Mouse (Mus musculus) CH12.LX (cell line): ENCODE results near the gene Cldn20. TPM values are rescaled to one million over a fixed set of nuclear protein-coding genes. Genes with fewer than 3 reads are reported as not detected.
A peak's percentile ranks its signal among the peaks of the same experiment; 100 is the strongest.

Experiments used
- DNase-seq: peaks from one replicate; pipeline ENCODE4 v3.0.0-alpha.2; 2013; ENCODE audit errors: extremely low read depth
- H3K27ac ChIP-seq: 2 replicates; pipeline ENCODE4 v1.5.1; 2012; ENCODE audit warnings: low read depth, mild to moderate bottlenecking, control low read depth, moderate library complexity; ENCODE audit not compliant: insufficient read depth
- H3K27me3 ChIP-seq: replicated peaks from 2 replicates; pipeline ENCODE3; 2012; ENCODE audit warnings: inconsistent platforms
- H3K36me3 ChIP-seq, 2 experiments: replicated peaks in 1 of 2; 2 replicates each; pipeline versions ENCODE3 to v1.6.1; 2012; ENCODE audit warnings: inconsistent platforms in 1 of 2, low read length in 1 of 2, mild to moderate bottlenecking in 1 of 2, mixed read lengths in 1 of 2, moderate library complexity in 1 of 2; ENCODE audit not compliant: control insufficient read depth in 1 of 2, insufficient read depth in 1 of 2
- H3K4me1 ChIP-seq, 2 experiments: 2 replicates each; pipeline ENCODE4 v1.6.1; 2012; ENCODE audit warnings: inconsistent platforms in 1 of 2, moderate library complexity in 1 of 2; ENCODE audit not compliant: insufficient read depth in 2 of 2, control insufficient read depth in 1 of 2
- H3K4me2 ChIP-seq: 2 replicates; pipeline ENCODE4 v1.6.1; 2012; ENCODE audit warnings: low read depth, mild to moderate bottlenecking, control low read depth; ENCODE audit not compliant: poor library complexity, insufficient read depth, severe bottlenecking
- H3K4me3 ChIP-seq, 3 experiments: fragments of 150-350 bp in 1 of 3; sonication (generic) in 1 of 3; replicated peaks in 1 of 3; 2 replicates each; pipeline versions ENCODE3 to v1.5.1; 2011 to 2012; ENCODE audit warnings: low read depth in 2 of 3, low read length in 2 of 3, mild to moderate bottlenecking in 2 of 3, moderate library complexity in 2 of 3, control low read depth in 1 of 3, improper control_type of control experiment in 1 of 3, inconsistent platforms in 1 of 3, mixed read lengths in 1 of 3; ENCODE audit not compliant: poor library complexity in 1 of 3
- H3K79me2 ChIP-seq: replicated peaks from 2 replicates; pipeline ENCODE4 v1.6.1; 2012; ENCODE audit warnings: mild to moderate bottlenecking, moderate library complexity; ENCODE audit not compliant: control insufficient read depth, poor library complexity, insufficient read depth, severe bottlenecking; ENCODE audit errors: extremely low read depth
- H3K9ac ChIP-seq: 2 replicates; pipeline ENCODE4 v1.6.1; 2012; ENCODE audit warnings: low read depth, mild to moderate bottlenecking, control low read depth, moderate library complexity; ENCODE audit not compliant: insufficient read depth
- H3K9me3 ChIP-seq: replicated peaks from 2 replicates; pipeline ENCODE3; 2012; ENCODE audit warnings: low read length, inconsistent platforms, mixed read lengths
- CHD1 ChIP-seq: IDR thresholded peaks from 2 replicates; pipeline ENCODE4 v1.6.1; 2012; ENCODE audit warnings: low read depth, low read length, improper control_type of control experiment, inconsistent platforms
- CTCF ChIP-seq, 2 experiments: IDR thresholded peaks in 1 of 2; conservative IDR thresholded peaks in 1 of 2; 2 replicates each; pipeline ENCODE4 v1.5.1; 2011 to 2012; ENCODE audit warnings: low read depth in 2 of 2, low read length in 2 of 2, improper control_type of control experiment in 1 of 2, inconsistent platforms in 1 of 2, mild to moderate bottlenecking in 1 of 2, moderate library complexity in 1 of 2
- E2F4 ChIP-seq: IDR thresholded peaks from 2 replicates; pipeline ENCODE4 v1.6.1; 2011; ENCODE audit warnings: low read depth, low read length, improper control_type of control experiment; ENCODE audit not compliant: insufficient replicate concordance
- ELF1 ChIP-seq: IDR thresholded peaks from 2 replicates; pipeline ENCODE4 v1.6.1; 2014; ENCODE audit warnings: low read depth, mild to moderate bottlenecking, inconsistent platforms, low read length, improper control_type of control experiment
- ETS1 ChIP-seq: conservative IDR thresholded peaks from 2 replicates; pipeline ENCODE4 v1.6.1; 2012; ENCODE audit warnings: low read depth, mild to moderate bottlenecking, inconsistent platforms, low read length, improper control_type of control experiment, moderate library complexity
- HCFC1 ChIP-seq: IDR thresholded peaks from 2 replicates; pipeline ENCODE4 v1.6.1; 2012; ENCODE audit warnings: low read depth, mild to moderate bottlenecking, inconsistent platforms, low read length, improper control_type of control experiment
- JUN ChIP-seq: IDR thresholded peaks from 2 replicates; pipeline ENCODE4 v1.6.1; 2011; ENCODE audit warnings: low read depth, mild to moderate bottlenecking, low read length, improper control_type of control experiment, moderate library complexity; ENCODE audit not compliant: insufficient read depth
- JUND ChIP-seq: conservative IDR thresholded peaks from 2 replicates; pipeline ENCODE4 v1.6.1; 2011; ENCODE audit warnings: low read depth, low read length, improper control_type of control experiment
- KAT2A ChIP-seq: IDR thresholded peaks from 2 replicates; pipeline ENCODE4 v1.6.1; 2012; ENCODE audit warnings: low read length, improper control_type of control experiment, inconsistent platforms; ENCODE audit not compliant: insufficient replicate concordance
- MAFK ChIP-seq: IDR thresholded peaks from 2 replicates; pipeline ENCODE4 v1.6.1; 2011; ENCODE audit warnings: low read length, improper control_type of control experiment; ENCODE audit not compliant: insufficient replicate concordance
- MAX ChIP-seq: IDR thresholded peaks from 2 replicates; pipeline ENCODE4 v1.6.1; 2011; ENCODE audit warnings: low read length, improper control_type of control experiment
- MEF2A ChIP-seq: IDR thresholded peaks from 2 replicates; pipeline ENCODE4 v1.6.1; 2014; ENCODE audit warnings: low read depth, mild to moderate bottlenecking, inconsistent platforms, low read length, improper control_type of control experiment, borderline replicate concordance
- MXI1 ChIP-seq: IDR thresholded peaks from 2 replicates; pipeline ENCODE4 v1.6.1; 2011; ENCODE audit warnings: mild to moderate bottlenecking, low read depth, low read length, improper control_type of control experiment
- MYC ChIP-seq: IDR thresholded peaks from 2 replicates; pipeline ENCODE4 v1.6.1; 2011; ENCODE audit warnings: low read depth, mild to moderate bottlenecking, improper control_type of control experiment, low read length
- NELFE ChIP-seq: IDR thresholded peaks from 2 replicates; pipeline ENCODE4 v1.6.1; 2011; ENCODE audit warnings: low read depth, low read length, improper control_type of control experiment
- NRF1 ChIP-seq: IDR thresholded peaks from 2 replicates; pipeline ENCODE4 v1.6.1; 2014; ENCODE audit warnings: low read depth, mild to moderate bottlenecking, inconsistent platforms, low read length, improper control_type of control experiment, moderate library complexity
- POLR2A ChIP-seq: IDR thresholded peaks from 2 replicates; pipeline ENCODE4 v1.6.1; 2011; ENCODE audit warnings: low read depth, mild to moderate bottlenecking, improper control_type of control experiment, low read length
- SIN3A ChIP-seq: IDR thresholded peaks from 2 replicates; pipeline ENCODE4 v1.6.1; 2012; ENCODE audit warnings: low read length, improper control_type of control experiment, inconsistent platforms
- TBP ChIP-seq: conservative IDR thresholded peaks from 2 replicates; pipeline ENCODE4 v1.6.1; 2011; ENCODE audit warnings: low read depth, low read length, improper control_type of control experiment
- TCF12 ChIP-seq: IDR thresholded peaks from 2 replicates; pipeline ENCODE4 v1.6.1; 2014; ENCODE audit warnings: low read depth, mild to moderate bottlenecking, inconsistent platforms, low read length, improper control_type of control experiment
- UBTF ChIP-seq: IDR thresholded peaks from 2 replicates; pipeline ENCODE4 v1.6.1; 2012; ENCODE audit warnings: low read depth, mild to moderate bottlenecking, inconsistent platforms, low read length, improper control_type of control experiment, moderate library complexity
- USF1 ChIP-seq: IDR thresholded peaks from 2 replicates; pipeline ENCODE4 v1.6.1; 2014; ENCODE audit warnings: low read depth, mild to moderate bottlenecking, inconsistent platforms, low read length, improper control_type of control experiment
- USF2 ChIP-seq: conservative IDR thresholded peaks from 2 replicates; pipeline ENCODE4 v1.6.1; 2011; ENCODE audit warnings: low read depth, low read length, improper control_type of control experiment
- dilution Hi-C: fragments of 300-500 bp; cut with MboI; formaldehyde crosslinking; loops from 2 replicates; pipeline ENCODE4 v1.14.3; 2020; ENCODE audit warnings: low sequenced_read_pairs; ENCODE audit not compliant: extremely low pct_unique_long_range_greater_than_20kb, extremely low pct_ligation_motif_present
- in situ Hi-C: fragments of 300-500 bp; cut with MboI; formaldehyde crosslinking; loops from 3 replicates; pipeline ENCODE4 v1.14.3; 2019; ENCODE audit warnings: low sequenced_read_pairs, low pct_ligation_motif_present, low pct_unique_long_range_greater_than_20kb, mixed read lengths
- polyA plus RNA-seq: library from polyadenylated mRNA; unstranded; fragments of >175 nt; gene quantifications from 2 replicates; pipeline ENCODE4 v1.2.1, GENCODE M21; 2012; ENCODE audit warnings: low read depth; ENCODE audit not compliant: insufficient read length
- total RNA-seq, 2 experiments: library from RNA; depleted of rRNA; stranded (reverse); fragments of 300-350 nt in 1 of 2; fragments of >200 nt in 1 of 2; gene quantifications; 2 replicates each; pipeline ENCODE4 v1.2.3; 2012 to 2014

The Cldn20 gene
- total and polyA plus RNA-seq, 3 experiments: 0.73 TPM; not detected in 2

- in situ Hi-C loops (no loop called here), dilution Hi-C loops (no loop called here)
- no peaks in the 10 kb centered on the region for H3K27me3 ChIP-seq
- peak overlapping the region; percentile 80 for H3K9ac ChIP-seq
- H3K4me1 ChIP-seq: peaks cover 3 to 16% of the 10 kb centered on the region in 2 experiments; a peak in 2 of 4 replicates
- peak overlapping the region; percentile 91 for H3K4me2 ChIP-seq
- DNase-seq: no peak
- peaks cover 7 to 30% of the 10 kb centered on the region in 2 experiments for H3K36me3 ChIP-seq
- 0 out of 2 replicates have a peak, but pooled peaks cover 2% of the 10 kb centered on the region for H3K79me2 ChIP-seq
- H3K4me3 ChIP-seq: peak overlapping the region in 2 of 3 experiments; percentile 44 to 68
- no peak overlapping the region for H3K27ac ChIP-seq
- no peaks in the 10 kb centered on the region for H3K9me3 ChIP-seq
- TF ChIP-seq MEF2A: no peak
- TF ChIP-seq TBP: no peak
- TF ChIP-seq CHD1: no peak
- TF ChIP-seq JUND: no peak
- no peak for TF ChIP-seq KAT2A
- no peak for TF ChIP-seq USF1
Measured at GRCm38 (mm10) chr17:3556251-3556650, 23.9 kb downstream of the Cldn20 start.

- no peaks in the 10 kb centered on the region for H3K9me3 ChIP-seq
- peak within 1 kb of the TSS; percentile 91 for H3K4me2 ChIP-seq
- TF ChIP-seq SIN3A (peak; percentile 83), E2F4 (peak; percentile 75; the same call in 1 of the 2 replicates), MAFK (no peak), TCF12 (peak; percentile 47; the same call in 1 of the 2 replicates), CTCF (conservative IDR thresholded peaks at IDR 0.05 in 1 of 2, IDR thresholded peaks at IDR 0.05 in 1 of 2; ENCODE audit: low read depth in 2 of 2, low read length in 2 of 2) (no peak), USF2 (no peak), HCFC1 (peak; percentile 78), TBP (peak; percentile 74), MEF2A (no peak; the same call in 1 of the 2 replicates), POLR2A (peak; percentile 89), MAX (peak; percentile 60), ETS1 (no peak; the same call in 1 of the 2 replicates), NRF1 (no peak), NELFE (peak; percentile 41; the same call in 1 of the 2 replicates), CHD1 (no peak), KAT2A (0 out of 2 replicates have a peak, but pooled peaks have one; percentile 42), ELF1 (peak; percentile 77), JUN (no peak), MXI1 (peak; percentile 89; the same call in 1 of the 2 replicates), MYC (peak; percentile 70; the same call in 1 of the 2 replicates), UBTF (peak; percentile 83)
- peak; percentile 100 for DNase-seq
- peaks cover 3 to 16% of the 10 kb centered on the region in 2 experiments; a peak in 2 of 4 replicates for H3K4me1 ChIP-seq
- peak within 1 kb of the TSS; percentile 68 to 84 (median 79) for H3K4me3 ChIP-seq
- H3K27ac ChIP-seq: peak within 1 kb of the TSS; percentile 42; the same call in 1 of the 2 replicates
- dilution Hi-C loops (no loop called here), in situ Hi-C loops (no loop called here)
- H3K9ac ChIP-seq: peak within 1 kb of the TSS; percentile 80
- H3K27me3 ChIP-seq: no peaks in the 10 kb centered on the region
- 0 out of 2 replicates have a peak, but pooled peaks cover 2% of the 10 kb centered on the region for H3K79me2 ChIP-seq
- H3K36me3 ChIP-seq: peaks cover 0 to 19% of the 10 kb centered on the region in 2 experiments
Measured at GRCm38 (mm10) chr17:3557331-3558311, 25.3 kb downstream of the Cldn20 start, which contains the start of gene Tfb1m. TSS of gene Tfb1m (minus strand) at chr17:3557781.
